Mouse (Mus musculus): Measurements from ENCODE around the gene Smim4.

DNA sequence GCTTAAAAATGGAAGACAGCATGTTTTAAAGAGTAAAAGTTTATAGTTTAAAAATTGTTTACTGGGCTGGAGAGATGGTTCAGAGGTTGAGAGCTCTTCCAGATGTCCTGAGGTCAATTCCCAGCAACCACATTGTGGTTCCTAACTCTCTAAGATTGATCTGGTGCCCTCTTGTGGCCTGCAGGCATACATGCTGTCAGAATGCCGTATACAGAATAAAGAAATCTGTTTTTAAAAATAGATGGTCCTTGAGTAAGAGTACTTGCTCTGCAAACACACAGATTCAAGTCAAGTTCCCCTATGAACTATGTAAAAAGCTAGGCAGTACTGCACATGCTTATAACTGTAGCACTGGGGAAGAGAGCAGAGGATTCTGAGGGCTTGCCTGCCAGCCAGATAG is 66.5 kb downstream of the Smim4 start:
- TF ChIP-seq POLR2A (IDR thresholded peaks at IDR 0.05; ENCODE audit: insufficient read depth, low read length) = no peak
- no peak for TF ChIP-seq EP300 (IDR thresholded peaks at IDR 0.05; ENCODE audit: insufficient read depth, low read depth, low read length)
- peak; percentile 7 for TF ChIP-seq CTCF (IDR thresholded peaks at IDR 0.05; ENCODE audit: low read depth, low read length)
